Mouse (Mus musculus) heart, postnatal 0 days (tissue): ENCODE measurements at regions not wholly inside any gene's neighbourhood (a gene's known extent, or its start where the extent isn't known, plus 50 kb on each side); places are given as distances from the start of the nearest gene placed in this dataset.

Source experiments
- ATAC-seq: fragments of 200-750 bp; cut with Nextera tagmentation; 2 replicates; pipeline ENCODE4 v1.8.0; 2017; ENCODE audit warnings: low read depth, moderate number of reproducible peaks, moderate library complexity; ENCODE audit not compliant: insufficient read depth
- DNase-seq: peaks from one replicate; pipeline ENCODE4 v3.0.0-alpha.2; 2016; ENCODE audit warnings: low spot score
- H3K27ac ChIP-seq: fragments of 300-500 bp; sonication (generic); 2 replicates; pipeline ENCODE4 v1.5.1; 2014; ENCODE audit warnings: low read depth, mild to moderate bottlenecking
- H3K27me3 ChIP-seq: fragments of 300-500 bp; sonication (generic); 2 replicates; pipeline ENCODE4 v1.6.1; 2014; ENCODE audit warnings: low read length, mixed read lengths; ENCODE audit not compliant: control insufficient read depth, insufficient read depth
- H3K36me3 ChIP-seq: fragments of 300-500 bp; sonication (generic); replicated peaks from 2 replicates; pipeline ENCODE4 v1.6.1; 2014; ENCODE audit warnings: low read length, mixed read lengths; ENCODE audit not compliant: control insufficient read depth, insufficient read depth
- H3K4me1 ChIP-seq: fragments of 300-500 bp; sonication (generic); 2 replicates; pipeline ENCODE4 v1.6.1; 2014; ENCODE audit warnings: antibody characterized with exemption; ENCODE audit not compliant: control insufficient read depth, insufficient read depth
- H3K4me2 ChIP-seq: fragments of 300-500 bp; sonication (generic); 2 replicates; pipeline ENCODE4 v1.6.1; 2014; ENCODE audit warnings: low read depth, mild to moderate bottlenecking, low read length, moderate library complexity
- H3K4me3 ChIP-seq: fragments of 300-500 bp; sonication (generic); 2 replicates; pipeline ENCODE4 v1.5.1; 2014; ENCODE audit warnings: low read depth, low read length
- H3K9ac ChIP-seq: fragments of 300-500 bp; sonication (generic); replicated peaks from 2 replicates; pipeline ENCODE4 v1.6.1; 2014; ENCODE audit warnings: low read depth, low read length, mixed read lengths
- H3K9me3 ChIP-seq: fragments of 300-500 bp; sonication (generic); replicated peaks from 2 replicates; pipeline ENCODE4 v1.6.1; 2016; ENCODE audit warnings: low read length; ENCODE audit not compliant: control insufficient read depth
- CTCF ChIP-seq: IDR thresholded peaks from 2 replicates; pipeline ENCODE4 v1.5.1; 2016; ENCODE audit warnings: antibody characterized with exemption, control low read depth, low read depth
- EP300 ChIP-seq: IDR thresholded peaks from 2 replicates; pipeline ENCODE4 v1.6.1; 2016; ENCODE audit warnings: antibody characterized with exemption, low read depth
- WGBS: fragments of 180-500 bp; shearing (Covaris S2); extraction: QIAGEN DNeasy Blood & Tissue Kit; methylation state at CpG from one replicate; pipeline ENCODE4 v1.1.7; 2014; 5-methylcytosine and 5-hydroxymethylcytosine counted together

GRCm38 (mm10) chr3:151997534-151998107, 160.2 kb upstream of the Ptgfr start:
- 47% methylated on average over 4 of the region's 4 CpGs for WGBS
- ATAC-seq (no peak), DNase-seq (no peak)
- Histone ChIP-seq H3K27ac (no peak overlapping the region), H3K27me3 (no peaks in the 10 kb centered on the region), H3K9ac (no peak overlapping the region), H3K36me3 (no peaks in the 10 kb centered on the region), H3K9me3 (no peaks in the 10 kb centered on the region), H3K4me2 (no peak overlapping the region), H3K4me3 (no peak overlapping the region), H3K4me1 (no peaks in the 10 kb centered on the region)
- TF ChIP-seq EP300 (no peak), CTCF (no peak)

DNA sequence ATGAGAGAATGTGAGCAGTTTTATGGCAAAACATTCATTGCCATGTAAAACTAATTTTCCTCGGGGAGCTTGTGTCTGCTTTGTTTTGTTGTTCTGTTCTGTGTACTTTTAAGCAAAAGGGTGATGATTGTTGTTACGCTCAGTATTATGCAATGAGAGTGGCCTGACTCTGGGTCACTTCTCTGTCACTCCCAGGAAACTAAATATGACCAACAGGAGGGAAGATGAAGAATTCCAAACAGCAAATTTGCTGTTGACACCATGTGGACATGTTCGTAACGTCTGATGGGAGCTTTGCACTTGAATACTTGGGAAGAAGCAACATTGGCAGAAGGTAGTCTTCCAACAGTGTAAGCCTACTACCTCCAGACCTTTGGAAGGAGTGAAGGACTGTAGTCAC, 159.7 kb upstream of the Ptgfr start:
- no peak overlapping the region for H3K9ac ChIP-seq
- ATAC-seq = no peak
- 73% methylated on average over 4 of the region's 4 CpGs for WGBS

GRCm38 (mm10) chr3:151988221-151988620, 150.8 kb upstream of the Ptgfr start:
- TF ChIP-seq EP300 (no peak), CTCF (no peak)
- DNase-seq = no peak
- WGBS = 59% methylated on average over 1 of the region's 1 CpGs
- no peak overlapping the region for H3K9ac ChIP-seq
- H3K4me1 ChIP-seq = no peaks in the 10 kb centered on the region
- ATAC-seq = no peak
- H3K4me2 ChIP-seq = no peak overlapping the region
- H3K4me3 ChIP-seq = no peak overlapping the region
- H3K9me3 ChIP-seq = no peaks in the 10 kb centered on the region
- H3K27me3 ChIP-seq = no peaks in the 10 kb centered on the region
- no peaks in the 10 kb centered on the region for H3K36me3 ChIP-seq
- H3K27ac ChIP-seq = no peak overlapping the region

More for the DNA sequence above, 159.7 kb upstream of the Ptgfr start:
- Histone ChIP-seq H3K9me3 (no peaks in the 10 kb centered on the region), H3K4me2 (no peak overlapping the region), H3K27me3 (no peaks in the 10 kb centered on the region), H3K36me3 (no peaks in the 10 kb centered on the region), H3K4me1 (no peaks in the 10 kb centered on the region), H3K27ac (no peak overlapping the region), H3K4me3 (no peak overlapping the region)
- DNase-seq = no peak
- no peak for TF ChIP-seq EP300
- no peak for TF ChIP-seq CTCF

DNA sequence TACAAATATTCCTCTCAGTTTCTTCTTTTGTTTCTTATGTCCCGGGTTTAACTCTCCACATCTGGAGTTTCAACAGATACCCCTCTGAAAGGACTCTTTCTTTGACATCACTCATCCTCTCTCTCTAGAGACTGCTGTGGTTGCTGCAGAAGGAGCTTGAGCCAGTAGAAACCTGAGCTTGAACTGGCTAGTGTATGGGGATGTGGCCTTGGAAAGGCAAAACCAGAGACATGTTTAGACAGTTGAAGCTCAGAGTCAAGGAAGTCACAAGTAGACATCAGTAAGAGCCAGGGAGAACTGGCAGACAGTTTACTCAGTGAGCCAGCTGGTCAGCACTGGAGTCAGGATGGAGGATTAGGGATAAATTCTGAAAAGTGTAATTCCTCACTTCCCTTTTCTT, 140.7 kb upstream of the Ptgfr start:
- DNase-seq = no peak
- WGBS = 37% methylated on average over 1 of the region's 1 CpGs

DNA sequence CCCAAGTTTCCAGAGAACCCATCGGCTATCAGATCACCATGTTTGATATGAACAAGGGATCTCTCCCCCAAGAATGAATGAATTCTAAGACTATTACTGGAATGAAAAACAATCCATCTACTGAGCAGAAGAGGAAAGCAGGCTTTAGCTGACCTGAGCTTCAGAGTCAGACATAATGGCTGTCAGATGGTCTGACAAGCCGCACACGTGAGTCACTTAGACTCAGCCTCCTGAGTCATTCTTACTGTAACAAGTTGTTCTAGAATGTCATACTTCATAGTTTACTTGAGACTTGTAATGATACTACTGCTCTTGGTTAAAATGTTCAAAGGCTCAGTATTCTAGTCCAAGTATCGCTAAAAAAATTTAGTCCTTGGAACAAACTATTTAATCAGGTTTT, 140.2 kb upstream of the Ptgfr start:
- Histone ChIP-seq H3K36me3 (no peaks in the 10 kb centered on the region), H3K27ac (no peak overlapping the region), H3K4me2 (no peak overlapping the region), H3K9ac (no peak overlapping the region), H3K4me1 (no peaks in the 10 kb centered on the region), H3K4me3 (no peak overlapping the region), H3K9me3 (no peaks in the 10 kb centered on the region), H3K27me3 (no peaks in the 10 kb centered on the region)
- TF ChIP-seq CTCF = no peak
- no peak for TF ChIP-seq EP300
- no peak for ATAC-seq
- no peak for DNase-seq
- 85% methylated on average over 4 of the region's 4 CpGs for WGBS

More for the DNA sequence above, 140.7 kb upstream of the Ptgfr start:
- Histone ChIP-seq H3K9ac (no peak overlapping the region), H3K27ac (no peak overlapping the region), H3K9me3 (no peaks in the 10 kb centered on the region), H3K4me3 (no peak overlapping the region), H3K27me3 (no peaks in the 10 kb centered on the region), H3K4me2 (no peak overlapping the region), H3K36me3 (no peaks in the 10 kb centered on the region), H3K4me1 (no peaks in the 10 kb centered on the region)
- ATAC-seq = no peak
- TF ChIP-seq CTCF (no peak), EP300 (no peak)

DNA sequence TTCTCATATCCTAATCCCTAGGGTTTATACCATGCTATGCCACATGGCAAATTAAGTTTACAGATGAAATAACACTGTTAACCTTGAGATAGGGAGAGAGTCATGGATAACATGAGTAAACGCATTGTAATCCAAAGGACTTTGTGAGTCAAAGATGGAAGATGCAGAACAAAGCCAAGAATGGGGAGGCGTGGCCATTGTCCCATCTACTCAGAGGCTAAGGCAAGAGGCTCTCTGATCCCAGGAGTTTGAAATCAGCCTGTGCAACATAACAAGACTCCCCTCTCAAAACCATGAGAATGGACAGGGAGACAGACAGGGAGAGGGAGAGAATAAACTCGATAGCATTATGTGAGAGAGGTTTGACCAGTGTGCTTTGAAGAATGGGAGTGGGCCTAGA, 112.4 kb upstream of the Ptgfr start:
- ATAC-seq (no peak), DNase-seq (no peak)
- no peaks in the 10 kb centered on the region for H3K36me3 ChIP-seq
- 85% methylated on average over 3 of the region's 3 CpGs for WGBS
- H3K27ac ChIP-seq = no peak overlapping the region
- no peaks in the 10 kb centered on the region for H3K9me3 ChIP-seq
- H3K9ac ChIP-seq = no peak overlapping the region
- no peak for TF ChIP-seq CTCF
- TF ChIP-seq EP300 = no peak
- no peak overlapping the region for H3K4me3 ChIP-seq
- H3K4me2 ChIP-seq = no peak overlapping the region
- H3K4me1 ChIP-seq = no peaks in the 10 kb centered on the region
- H3K27me3 ChIP-seq = no peaks in the 10 kb centered on the region
